31 mouse cellular contexts compared by ENCODE assay signal in the genomic region with DNA sequence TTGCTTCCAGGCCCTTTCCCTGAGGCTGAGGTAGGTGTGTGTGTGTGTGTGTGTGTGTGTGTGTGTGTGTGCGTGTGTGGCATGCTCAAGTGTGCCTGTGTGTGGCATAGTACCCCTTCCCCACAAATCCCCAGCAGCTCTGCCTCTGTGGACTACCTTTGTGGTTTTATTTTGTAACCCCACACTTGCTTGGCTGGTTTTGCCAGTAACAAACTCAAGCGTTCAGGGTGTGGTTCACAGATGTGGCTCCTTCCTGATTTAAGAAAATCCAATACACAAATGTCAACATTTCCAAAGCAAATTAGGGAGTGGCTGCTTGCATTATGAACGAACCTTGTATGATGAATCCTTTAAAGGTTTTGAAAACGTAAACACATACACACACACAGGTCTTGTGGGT. TPM values are rescaled to one million over a fixed set of nuclear protein-coding genes. Genes with fewer than 3 reads are reported as not detected.
DNase-seq lines count a peak whose midpoint lies in the region; ATAC-seq and TF ChIP-seq lines count a peak whose summit lies in the region.
"Had no signal": no experiment of that assay in that cellular context is flagged by ENCODE, and none has a peak within 500 bp of the region (broad histone marks: within the 10 kb centered on the region; RNA-seq: fewer than 3 reads in every experiment).

No protein-coding gene starts in this region.

- TF ChIP-seq POLR2A in lung, adult 2 months (IDR thresholded peaks at IDR 0.05; ENCODE audit: borderline replicate concordance, extremely low read depth, low read depth, low read length), result no peak

- intact Hi-C loops in gastrocnemius, adult 2 months (cut with DNase I), result no loop called here

- no peaks in the 10 kb centered on the region for H3K27me3 ChIP-seq in embryonic facial prominence, embryonic 15.5 days
- H3K27me3 ChIP-seq in stomach, embryonic 16.5 days (ENCODE audit: control insufficient read depth, insufficient read depth, low read length), result no peaks in the 10 kb centered on the region
- no peaks in the 10 kb centered on the region for H3K27me3 ChIP-seq in heart, embryonic 12.5 days (replicated peaks)
- H3K27me3 ChIP-seq: forebrain, embryonic 15.5 days; hindbrain, embryonic 15.5 days; lung, embryonic 15.5 days; neural tube, embryonic 12.5 days had no signal

- peak overlapping the region; percentile 80; the same call in 1 of the 2 replicates for H3K27ac ChIP-seq in gastrocnemius, adult 2 months
- peak overlapping the region; percentile 72 for H3K27ac ChIP-seq in embryonic facial prominence, embryonic 15.5 days (replicated peaks)
- peak overlapping the region; percentile 69 for H3K27ac ChIP-seq in stomach, embryonic 16.5 days (ENCODE audit: low read length)
- H3K27ac ChIP-seq in heart, embryonic 12.5 days (ENCODE audit: poor library complexity, severe bottlenecking), result no peak overlapping the region
- H3K27ac ChIP-seq: forebrain, embryonic 10.5 days; forebrain, embryonic 15.5 days; heart, adult 2 months; hindbrain, embryonic 10.5 days; hindbrain, embryonic 15.5 days; liver, embryonic 14.5 days; lung, embryonic 15.5 days; neural tube, embryonic 12.5 days had no signal

- no peak for TF ChIP-seq CTCF in gastrocnemius, adult 2 months (IDR thresholded peaks at IDR 0.05)
- no peak for TF ChIP-seq CTCF in lung, adult 2 months (IDR thresholded peaks at IDR 0.05; ENCODE audit: insufficient read depth, low read length)

- peaks cover 2% of the 10 kb centered on the region; the same call in 1 of the 2 replicates for H3K4me1 ChIP-seq in lung, adult 2 months (ENCODE audit: control insufficient read depth, insufficient read depth, low read length)
- peaks cover 10% of the 10 kb centered on the region; the same call in 1 of the 2 replicates for H3K4me1 ChIP-seq in embryonic facial prominence, embryonic 15.5 days
- H3K4me1 ChIP-seq in stomach, embryonic 16.5 days (ENCODE audit: control insufficient read depth, insufficient read depth, low read length), result peaks cover 5% of the 10 kb centered on the region; the same call in 1 of the 2 replicates
- H3K4me1 ChIP-seq in heart, embryonic 12.5 days (replicated peaks), result peaks cover 5% of the 10 kb centered on the region
- H3K4me1 ChIP-seq: forebrain, embryonic 15.5 days; hindbrain, embryonic 15.5 days; neural tube, embryonic 12.5 days had no signal

- no peaks in the 10 kb centered on the region for H3K36me3 ChIP-seq in embryonic facial prominence, embryonic 15.5 days
- H3K36me3 ChIP-seq in stomach, embryonic 16.5 days (ENCODE audit: control insufficient read depth, insufficient read depth, low read length), result no peaks in the 10 kb centered on the region
- H3K36me3 ChIP-seq in heart, embryonic 12.5 days, result no peaks in the 10 kb centered on the region
- H3K36me3 ChIP-seq: forebrain, embryonic 10.5 days; forebrain, embryonic 15.5 days; hindbrain, embryonic 10.5 days; hindbrain, embryonic 15.5 days; lung, embryonic 15.5 days; neural tube, embryonic 12.5 days had no signal

- WGBS in lung, adult 2 months, result 53% methylated on average over 4 of the region's 4 CpGs
- WGBS in embryonic facial prominence, embryonic 15.5 days, result 49% methylated on average over 4 of the region's 4 CpGs
- 66% methylated on average over 4 of the region's 4 CpGs for WGBS in stomach, embryonic 16.5 days
- 86% methylated on average over 4 of the region's 4 CpGs for WGBS in heart, embryonic 12.5 days

- no peak overlapping the region for H3K4me3 ChIP-seq in gastrocnemius, adult 2 months
- H3K4me3 ChIP-seq in lung, adult 2 months (replicated peaks; ENCODE audit: extremely low read depth, low read depth, low read length), result no peak overlapping the region
- no peak overlapping the region for H3K4me3 ChIP-seq in embryonic facial prominence, embryonic 15.5 days (replicated peaks)
- no peak overlapping the region for H3K4me3 ChIP-seq in stomach, embryonic 16.5 days (replicated peaks; ENCODE audit: low read length)
- no peak overlapping the region for H3K4me3 ChIP-seq in heart, embryonic 12.5 days
- H3K4me3 ChIP-seq: forebrain, embryonic 10.5 days; forebrain, embryonic 15.5 days; heart, adult 2 months; hindbrain, embryonic 10.5 days; hindbrain, embryonic 15.5 days; lung, embryonic 15.5 days; myocyte; neural tube, embryonic 12.5 days had no signal

- H3K9ac ChIP-seq in embryonic facial prominence, embryonic 15.5 days, result no peak overlapping the region
- H3K9ac ChIP-seq in stomach, embryonic 16.5 days (ENCODE audit: low read length), result no peak overlapping the region
- H3K9ac ChIP-seq in heart, embryonic 12.5 days, result no peak overlapping the region
- H3K9ac ChIP-seq: forebrain, embryonic 15.5 days; hindbrain, embryonic 15.5 days; liver, embryonic 14.5 days; lung, embryonic 15.5 days; neural tube, embryonic 12.5 days had no signal

- H3K4me2 ChIP-seq in embryonic facial prominence, embryonic 15.5 days (replicated peaks), result no peak overlapping the region
- H3K4me2 ChIP-seq in stomach, embryonic 16.5 days (ENCODE audit: low read depth, low read length), result no peak overlapping the region
- H3K4me2 ChIP-seq in heart, embryonic 12.5 days, result no peak overlapping the region
- H3K4me2 ChIP-seq: forebrain, embryonic 15.5 days; hindbrain, embryonic 15.5 days; lung, embryonic 15.5 days; midbrain, embryonic 11.5 days; neural tube, embryonic 12.5 days had no signal

- no peak for DNase-seq in gastrocnemius, adult 2 months
- no peak for DNase-seq in gastrocnemius, postnatal 10 days
- DNase-seq in lung, postnatal 25 days (ENCODE audit: low spot score), result peak; percentile 66
- DNase-seq in lung, adult 2 months, result no peak
- DNase-seq in thymus, postnatal 25 days, result no peak
- DNase-seq: adrenal gland, postnatal 14 days; cerebellum, adult 18-20 months; cerebellum, postnatal 14 days; heart, adult 2 months; heart, postnatal 14 days; kidney, adult 9 months; kidney, postnatal 10 days; layer of hippocampus, postnatal 36 days; left cerebral cortex, postnatal 4 days; liver; right cerebral cortex, adult 18-20 months; thymus, adult 18-20 months; thymus, postnatal 36 days had no signal

- H3K9me3 ChIP-seq in embryonic facial prominence, embryonic 15.5 days (replicated peaks), result no peaks in the 10 kb centered on the region
- H3K9me3 ChIP-seq in stomach, embryonic 16.5 days (replicated peaks; ENCODE audit: control insufficient read depth, low read length), result no peaks in the 10 kb centered on the region
- H3K9me3 ChIP-seq in heart, embryonic 12.5 days (replicated peaks), result no peaks in the 10 kb centered on the region
- H3K9me3 ChIP-seq: forebrain, embryonic 10.5 days; forebrain, embryonic 15.5 days; hindbrain, embryonic 10.5 days; hindbrain, embryonic 15.5 days; lung, embryonic 15.5 days; neural tube, embryonic 12.5 days had no signal

- no peak for ATAC-seq in embryonic facial prominence, embryonic 15.5 days (ENCODE audit: insufficient number of reproducible peaks, low FRiP score, low TSS enrichment, low read depth)
- peak; percentile 48; the same call in 1 of the 2 replicates for ATAC-seq in stomach, embryonic 16.5 days (ENCODE audit: insufficient read depth, low FRiP score)
- ATAC-seq in heart, embryonic 12.5 days (ENCODE audit: insufficient number of reproducible peaks, low FRiP score), result no peak
- ATAC-seq: forebrain, embryonic 15.5 days; midbrain, embryonic 16.5 days had no signal

RNA-seq across cellular contexts. Expression of a gene that starts 8.9 kb away (rescaled TPM):
- 10 to 100 TPM; 26.9 to 29.2 TPM for total RNA-seq in gastrocnemius, adult 2 months (2021)
- total RNA-seq in gastrocnemius, postnatal 10 days (2021), result 10 to 100 TPM; 34.4 to 45.0 TPM
- polyA plus RNA-seq in lung, adult 2 months (2012; rRNA removed), result 105 and 111 TPM in 2 replicates
- 111 and 122 TPM in 2 replicates for polyA plus RNA-seq in embryonic facial prominence, embryonic 15.5 days (2015; fragmentation: Nextera tagmentation; extraction: Ambion mirVana)
- polyA plus RNA-seq in stomach, embryonic 16.5 days (2015; fragmentation: Nextera tagmentation; extraction: Ambion mirVana), result 118 and 120 TPM in 2 replicates
- polyA plus RNA-seq in heart, embryonic 12.5 days (2016; fragmentation: Nextera tagmentation; extraction: Ambion mirVana), result 91.0 and 94.3 TPM in 2 replicates

RNA-seq across cellular contexts. Expression of a gene that starts 15.7 kb away (rescaled TPM):
- 10 to 100 TPM; 38.8 to 55.6 TPM for total RNA-seq in gastrocnemius, adult 2 months (2021)
- total RNA-seq in gastrocnemius, postnatal 10 days (2021), result 10 to 100 TPM; 91.3 to 94.2 TPM
- polyA plus RNA-seq in lung, adult 2 months (2012; rRNA removed), result 159 and 168 TPM in 2 replicates
- polyA plus RNA-seq in embryonic facial prominence, embryonic 15.5 days (2015; fragmentation: Nextera tagmentation; extraction: Ambion mirVana), result 485 and 487 TPM in 2 replicates
- polyA plus RNA-seq in stomach, embryonic 16.5 days (2015; fragmentation: Nextera tagmentation; extraction: Ambion mirVana), result 456 and 477 TPM in 2 replicates
- 406 and 412 TPM in 2 replicates for polyA plus RNA-seq in heart, embryonic 12.5 days (2016; fragmentation: Nextera tagmentation; extraction: Ambion mirVana)
